Mouse (Mus musculus): ENCODE results near the gene Tfb2m. TPM values are rescaled to one million over a fixed set of nuclear protein-coding genes. Genes with fewer than 3 reads are reported as not detected.
"Not testable (repeated sequence)": the region's sequence is repeated elsewhere in the genome, so short reads cannot be mapped to it uniquely, and the experiment has no call there.

Tfb2m gene
- 32.0 and 33.6 TPM in 2 replicates for polyA plus RNA-seq (2015; fragmentation: Nextera tagmentation; extraction: Ambion mirVana)

DNA sequence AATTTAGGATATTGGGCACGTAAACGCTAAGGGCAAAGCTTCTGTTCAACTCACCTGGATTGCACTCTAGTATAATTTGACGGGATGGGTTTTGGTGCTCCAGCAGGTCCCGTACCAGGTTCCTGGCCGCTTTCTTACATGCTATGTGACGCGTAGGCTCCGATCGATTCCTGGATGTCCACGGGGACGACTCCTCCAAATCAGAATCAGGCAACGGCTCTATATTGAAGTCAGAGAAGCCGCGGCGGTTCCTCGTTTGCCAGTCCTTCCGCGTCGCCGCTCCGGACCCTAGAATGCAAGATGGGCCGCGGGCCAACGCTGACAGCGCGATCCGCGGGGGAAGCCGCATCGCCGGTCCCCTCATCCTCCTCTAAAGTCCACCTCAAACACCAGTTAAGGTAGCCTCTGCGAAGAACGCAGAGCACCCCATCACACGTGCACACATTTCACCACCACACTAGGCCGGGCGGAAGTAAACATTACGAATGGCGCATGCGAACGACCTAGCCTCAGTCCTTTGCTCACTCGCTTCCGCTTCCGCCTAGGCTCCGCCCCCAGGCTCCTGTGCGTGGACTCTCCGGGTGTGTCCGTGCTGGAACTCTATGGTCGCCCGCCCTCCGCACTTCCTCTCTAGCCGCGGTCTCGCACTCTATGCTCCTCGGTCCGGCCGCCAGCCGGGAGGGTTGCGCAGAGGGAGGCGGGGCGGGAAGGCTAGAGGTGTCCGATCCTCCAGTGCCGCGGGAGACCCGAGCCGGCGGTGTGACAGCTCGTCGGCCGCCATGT, at the start of gene Tfb2m, which contains the start of gene Cnst:
Tfb2m (minus strand) TSS at position 500 of the 783 bp plus-strand sequence.
Cnst (plus strand) TSS at position 603 of the 783 bp plus-strand sequence.
- H3K4me1 ChIP-seq (replicated peaks; ENCODE audit: control insufficient read depth, insufficient read depth, low read length) = peaks cover 19% of the 10 kb centered on the region

DNA sequence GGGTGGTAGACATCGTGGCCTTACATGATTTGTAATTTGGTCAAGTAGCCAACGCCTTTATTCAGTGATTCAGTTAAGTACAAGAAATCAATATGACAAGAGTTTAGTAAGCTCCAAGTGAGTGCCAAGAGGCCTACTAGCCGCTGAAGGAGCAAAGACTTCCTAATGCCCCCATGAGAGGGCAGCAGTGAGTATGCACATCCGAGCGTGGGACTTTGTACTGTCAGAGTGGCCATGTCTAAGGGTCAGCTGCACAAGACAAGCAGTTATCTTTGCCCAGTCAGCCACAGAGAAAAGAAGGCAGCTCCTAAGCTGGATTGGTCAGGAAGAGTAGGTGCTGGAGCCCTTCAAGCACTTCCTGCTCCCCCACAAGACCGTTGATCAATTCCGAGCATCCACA, 46.9 kb upstream of the Tfb2m start:
- H3K4me3 ChIP-seq (ENCODE audit: low read length) = no peak overlapping the region
- no peaks in the 10 kb centered on the region for H3K27me3 ChIP-seq (ENCODE audit: control insufficient read depth, insufficient read depth, low read depth, low read length)
- no peaks in the 10 kb centered on the region for H3K36me3 ChIP-seq (ENCODE audit: control insufficient read depth, insufficient read depth, low read length)
- no peaks in the 10 kb centered on the region for H3K4me1 ChIP-seq (replicated peaks; ENCODE audit: control insufficient read depth, insufficient read depth, low read length)
- H3K27ac ChIP-seq (ENCODE audit: low read length) = no peak overlapping the region
- 70% methylated on average over 7 of the region's 7 CpGs for WGBS
- no peaks in the 10 kb centered on the region for H3K9me3 ChIP-seq (ENCODE audit: control insufficient read depth, low read length)
- H3K4me2 ChIP-seq (ENCODE audit: low read depth, low read length) = no peak overlapping the region
- no peak overlapping the region for H3K9ac ChIP-seq (ENCODE audit: low read length)
- ATAC-seq (ENCODE audit: low read depth) = no peak

More for the DNA sequence above, at the start of gene Tfb2m, which contains the start of gene Cnst:
- Histone ChIP-seq H3K4me3 (ENCODE audit: low read length) (peak within 1 kb of the TSS; percentile 85), H3K27ac (ENCODE audit: low read length) (peak within 1 kb of the TSS; percentile 95), H3K4me2 (ENCODE audit: low read depth, low read length) (peak within 1 kb of the TSS; percentile 91), H3K9ac (ENCODE audit: low read length) (peak within 1 kb of the TSS; percentile 85)
- ATAC-seq (ENCODE audit: low read depth) = peak; percentile 99
- WGBS = under 1% methylated on average over 68 of the region's 69 CpGs
- H3K9me3 ChIP-seq (ENCODE audit: control insufficient read depth, low read length); H3K36me3 ChIP-seq (ENCODE audit: control insufficient read depth, insufficient read depth, low read length); H3K27me3 ChIP-seq (ENCODE audit: control insufficient read depth, insufficient read depth, low read depth, low read length): not testable (repeated sequence)

DNA sequence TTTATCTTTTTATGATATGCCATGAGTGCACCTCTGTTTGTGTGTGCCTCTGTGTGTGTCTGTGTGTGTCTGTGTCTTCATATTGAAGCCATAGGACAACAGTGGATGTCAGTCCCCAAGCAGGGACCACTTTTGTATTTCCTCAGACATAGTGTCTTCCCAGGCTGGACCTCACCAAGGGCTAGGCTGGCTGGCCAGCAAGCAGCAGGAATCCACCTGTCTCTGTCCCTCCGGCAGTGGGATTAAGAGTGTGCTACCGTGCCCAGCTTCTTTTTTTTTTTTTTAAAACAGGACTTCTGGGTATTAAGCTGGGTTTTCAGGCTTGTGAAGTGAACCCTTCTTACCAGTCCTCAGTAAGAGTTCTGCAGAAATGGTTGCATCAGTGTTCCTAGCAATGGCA, 46.1 kb upstream of the Tfb2m start:
- H3K9me3 ChIP-seq (ENCODE audit: control insufficient read depth, low read length) = no peaks in the 10 kb centered on the region
- H3K27ac ChIP-seq (ENCODE audit: low read length) = no peak overlapping the region
- no peaks in the 10 kb centered on the region for H3K27me3 ChIP-seq (ENCODE audit: control insufficient read depth, insufficient read depth, low read depth, low read length)
- no peak overlapping the region for H3K9ac ChIP-seq (ENCODE audit: low read length)
- H3K4me3 ChIP-seq (ENCODE audit: low read length) = no peak overlapping the region
- 86% methylated on average over 2 of the region's 2 CpGs for WGBS
- ATAC-seq (ENCODE audit: low read depth) = no peak
- no peaks in the 10 kb centered on the region for H3K4me1 ChIP-seq (replicated peaks; ENCODE audit: control insufficient read depth, insufficient read depth, low read length)
- no peak overlapping the region for H3K4me2 ChIP-seq (ENCODE audit: low read depth, low read length)
- H3K36me3 ChIP-seq (ENCODE audit: control insufficient read depth, insufficient read depth, low read length) = no peaks in the 10 kb centered on the region

DNA sequence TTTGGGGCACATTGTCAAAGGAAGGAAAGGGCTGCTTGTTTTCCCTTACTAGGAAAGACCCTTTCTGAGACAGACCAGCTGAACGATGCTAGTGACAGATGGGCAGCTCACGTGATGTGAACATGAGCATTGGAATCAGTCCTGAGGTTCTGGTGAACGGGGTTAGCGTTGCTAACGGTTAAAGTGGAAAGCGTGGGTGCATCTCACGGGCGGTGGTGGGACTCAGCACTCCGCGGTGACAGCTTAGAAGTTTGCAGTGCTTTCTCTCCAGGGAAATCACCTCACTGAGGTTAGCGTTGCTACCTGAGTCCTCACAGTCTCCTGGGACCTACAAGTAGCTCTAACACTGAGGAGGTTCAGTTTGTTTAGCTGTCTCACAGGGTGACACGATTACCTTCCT, 45.6 kb upstream of the Tfb2m start:
- no peak for ATAC-seq (ENCODE audit: low read depth)
- H3K9ac ChIP-seq (ENCODE audit: low read length) = no peak overlapping the region
- H3K36me3 ChIP-seq (ENCODE audit: control insufficient read depth, insufficient read depth, low read length) = no peaks in the 10 kb centered on the region
- no peaks in the 10 kb centered on the region for H3K4me1 ChIP-seq (replicated peaks; ENCODE audit: control insufficient read depth, insufficient read depth, low read length)
- H3K27me3 ChIP-seq (ENCODE audit: control insufficient read depth, insufficient read depth, low read depth, low read length) = no peaks in the 10 kb centered on the region
- H3K9me3 ChIP-seq (ENCODE audit: control insufficient read depth, low read length) = no peaks in the 10 kb centered on the region
- H3K4me3 ChIP-seq (ENCODE audit: low read length) = no peak overlapping the region
- H3K27ac ChIP-seq (ENCODE audit: low read length) = no peak overlapping the region
- no peak overlapping the region for H3K4me2 ChIP-seq (ENCODE audit: low read depth, low read length)
- WGBS = 79% methylated on average over 12 of the region's 12 CpGs

DNA sequence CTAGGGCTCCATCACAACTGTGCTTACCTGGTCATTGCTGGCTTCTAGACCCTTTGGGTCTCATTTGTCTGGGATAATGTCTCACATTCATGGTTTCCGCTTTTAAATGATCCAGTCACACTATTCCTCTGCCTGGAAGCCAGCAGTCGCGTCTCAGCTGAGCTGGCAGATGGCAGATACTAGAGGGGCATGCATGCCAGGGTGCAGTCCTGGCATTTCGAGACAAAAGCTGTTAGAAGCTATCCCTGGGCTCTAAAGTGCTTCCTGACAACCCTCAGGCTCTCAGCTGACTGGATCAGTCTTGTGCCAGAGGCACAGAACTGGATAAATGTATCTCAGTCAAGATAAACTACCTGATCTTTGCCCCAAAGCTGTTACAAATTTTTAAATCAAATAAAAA, 42.2 kb upstream of the Tfb2m start:
- ATAC-seq (ENCODE audit: low read depth) = no peak
- no peak overlapping the region for H3K4me2 ChIP-seq (ENCODE audit: low read depth, low read length)
- no peaks in the 10 kb centered on the region for H3K27me3 ChIP-seq (ENCODE audit: control insufficient read depth, insufficient read depth, low read depth, low read length)
- no peaks in the 10 kb centered on the region for H3K4me1 ChIP-seq (replicated peaks; ENCODE audit: control insufficient read depth, insufficient read depth, low read length)
- H3K4me3 ChIP-seq (ENCODE audit: low read length) = no peak overlapping the region
- no peaks in the 10 kb centered on the region for H3K9me3 ChIP-seq (ENCODE audit: control insufficient read depth, low read length)
- no peaks in the 10 kb centered on the region for H3K36me3 ChIP-seq (ENCODE audit: control insufficient read depth, insufficient read depth, low read length)
- no peak overlapping the region for H3K27ac ChIP-seq (ENCODE audit: low read length)
- 72% methylated on average over 4 of the region's 4 CpGs for WGBS
- no peak overlapping the region for H3K9ac ChIP-seq (ENCODE audit: low read length)

DNA sequence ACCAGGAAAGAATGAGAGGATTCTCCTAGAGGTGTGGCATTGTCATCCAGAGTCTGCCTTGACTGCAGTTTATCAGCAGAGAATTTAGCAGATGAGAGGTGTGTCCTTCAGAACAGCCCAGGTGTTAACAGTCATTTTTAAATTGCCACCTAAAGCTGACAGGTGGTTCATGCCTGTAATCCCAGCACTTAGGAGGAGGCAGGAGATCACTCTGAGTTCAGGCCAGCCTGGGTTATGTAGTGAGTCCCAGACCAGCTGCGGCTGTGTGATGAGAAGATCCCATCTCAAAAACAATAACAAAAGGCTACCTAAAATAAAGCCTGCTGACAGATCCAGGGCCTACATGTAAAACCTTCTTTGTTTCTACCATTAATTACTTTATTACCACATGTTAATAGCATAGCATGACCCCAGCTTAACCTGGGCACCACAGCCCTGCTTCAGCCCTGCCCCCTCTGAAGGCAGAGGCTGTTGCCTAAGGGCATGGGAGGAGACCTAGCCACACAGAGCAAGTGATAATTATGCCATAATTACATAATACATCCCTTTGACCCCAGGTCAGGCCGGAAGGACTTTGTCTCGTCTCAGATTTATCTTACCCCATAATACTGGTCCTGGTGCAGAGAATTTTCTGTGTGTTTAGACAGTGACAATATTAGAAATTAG, 40.5 kb upstream of the Tfb2m start:
- no peak for ATAC-seq (ENCODE audit: low read depth)
- H3K4me1 ChIP-seq (replicated peaks; ENCODE audit: control insufficient read depth, insufficient read depth, low read length) = no peaks in the 10 kb centered on the region
- H3K27ac ChIP-seq (ENCODE audit: low read length) = no peak overlapping the region

DNA sequence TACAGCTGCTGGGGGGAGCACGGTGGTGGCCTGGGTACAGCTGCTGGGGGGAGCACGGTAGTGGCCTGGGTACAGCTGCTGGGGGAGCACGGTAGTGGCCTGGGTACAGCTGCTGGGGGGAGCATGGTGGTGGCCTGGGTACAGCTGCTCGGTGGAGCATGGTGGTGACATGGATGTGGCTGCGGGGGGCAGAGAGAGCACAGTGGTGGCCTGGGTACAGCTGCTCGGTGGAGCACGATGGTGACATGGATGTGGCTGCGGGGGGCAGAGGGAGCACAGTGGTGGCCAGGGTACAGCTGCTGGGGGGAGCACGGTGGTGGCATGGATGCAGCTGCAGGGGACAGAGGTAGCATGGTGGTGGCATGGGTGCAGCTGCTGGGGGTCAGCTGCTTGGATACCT, 39.6 kb upstream of the Tfb2m start:
- no peak overlapping the region for H3K4me2 ChIP-seq (ENCODE audit: low read depth, low read length)
- no peaks in the 10 kb centered on the region for H3K36me3 ChIP-seq (ENCODE audit: control insufficient read depth, insufficient read depth, low read length)
- no peaks in the 10 kb centered on the region for H3K9me3 ChIP-seq (ENCODE audit: control insufficient read depth, low read length)
- H3K9ac ChIP-seq (ENCODE audit: low read length) = no peak overlapping the region
- H3K27ac ChIP-seq (ENCODE audit: low read length) = no peak overlapping the region
- H3K4me1 ChIP-seq (replicated peaks; ENCODE audit: control insufficient read depth, insufficient read depth, low read length) = no peaks in the 10 kb centered on the region
- H3K27me3 ChIP-seq (ENCODE audit: control insufficient read depth, insufficient read depth, low read depth, low read length) = no peaks in the 10 kb centered on the region
- no peak for ATAC-seq (ENCODE audit: low read depth)
- WGBS = 88% methylated on average over 9 of the region's 9 CpGs
- H3K4me3 ChIP-seq (ENCODE audit: low read length) = no peak overlapping the region

More for the DNA sequence above, 40.5 kb upstream of the Tfb2m start:
- 55% methylated on average over 3 of the region's 3 CpGs for WGBS
- no peak overlapping the region for H3K9ac ChIP-seq (ENCODE audit: low read length)
- no peak overlapping the region for H3K4me2 ChIP-seq (ENCODE audit: low read depth, low read length)
- no peak overlapping the region for H3K4me3 ChIP-seq (ENCODE audit: low read length)
- no peaks in the 10 kb centered on the region for H3K36me3 ChIP-seq (ENCODE audit: control insufficient read depth, insufficient read depth, low read length)
- no peaks in the 10 kb centered on the region for H3K27me3 ChIP-seq (ENCODE audit: control insufficient read depth, insufficient read depth, low read depth, low read length)
- no peaks in the 10 kb centered on the region for H3K9me3 ChIP-seq (ENCODE audit: control insufficient read depth, low read length)

DNA sequence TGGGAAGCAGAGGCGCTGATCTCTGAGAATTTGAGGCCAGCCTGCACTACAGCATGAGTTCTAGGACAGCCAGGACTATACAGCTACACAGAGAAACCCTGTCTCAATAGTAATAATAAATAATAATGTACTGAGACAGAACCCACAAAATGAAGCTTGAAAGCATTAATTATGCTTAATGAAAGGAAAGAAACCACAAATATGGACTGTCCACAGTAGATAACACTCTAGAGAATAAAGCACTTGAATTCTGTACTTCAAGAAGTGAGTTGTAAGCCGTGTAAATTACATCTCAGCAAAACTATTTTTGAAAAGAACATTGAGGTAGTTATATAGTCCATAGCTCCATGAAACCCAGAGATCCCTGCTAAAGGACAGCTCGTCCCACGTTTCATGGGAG, 38.2 kb upstream of the Tfb2m start:
- no peak overlapping the region for H3K9ac ChIP-seq (ENCODE audit: low read length)
- no peaks in the 10 kb centered on the region for H3K9me3 ChIP-seq (ENCODE audit: control insufficient read depth, low read length)
- no peak overlapping the region for H3K4me2 ChIP-seq (ENCODE audit: low read depth, low read length)
- no peaks in the 10 kb centered on the region for H3K4me1 ChIP-seq (replicated peaks; ENCODE audit: control insufficient read depth, insufficient read depth, low read length)
- H3K27ac ChIP-seq (ENCODE audit: low read length) = no peak overlapping the region
- WGBS = 79% methylated on average over 4 of the region's 4 CpGs
- H3K27me3 ChIP-seq (ENCODE audit: control insufficient read depth, insufficient read depth, low read depth, low read length) = no peaks in the 10 kb centered on the region
- no peak for ATAC-seq (ENCODE audit: low read depth)
- peaks cover 7% of the 10 kb centered on the region; the same call in 1 of the 2 replicates for H3K36me3 ChIP-seq (ENCODE audit: control insufficient read depth, insufficient read depth, low read length)
- H3K4me3 ChIP-seq (ENCODE audit: low read length) = no peak overlapping the region

DNA sequence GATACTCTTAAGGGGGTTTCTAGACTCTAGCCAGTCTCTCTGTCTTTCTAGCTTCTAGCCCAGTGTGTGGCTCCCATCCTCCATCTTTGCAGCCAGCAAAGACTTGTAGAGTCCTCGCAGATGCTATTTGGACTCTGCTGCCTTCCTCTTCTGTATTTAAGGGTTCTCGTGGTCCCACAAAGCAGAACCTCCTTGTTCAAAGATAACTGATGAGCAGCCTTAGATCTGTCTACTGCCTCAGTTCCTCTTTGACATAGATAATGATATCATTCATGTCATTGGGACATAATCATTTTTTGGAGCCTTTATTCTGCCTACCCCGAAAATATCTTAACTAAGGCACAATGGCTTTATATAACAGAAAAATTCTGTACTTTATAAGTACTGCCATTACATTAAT, 37.0 kb upstream of the Tfb2m start:
- H3K4me1 ChIP-seq (replicated peaks; ENCODE audit: control insufficient read depth, insufficient read depth, low read length) = no peaks in the 10 kb centered on the region; the same call in 1 of the 2 replicates
- 79% methylated on average over 3 of the region's 3 CpGs for WGBS

More for the DNA sequence above, 37.0 kb upstream of the Tfb2m start:
- Histone ChIP-seq H3K27ac (ENCODE audit: low read length) (no peak overlapping the region), H3K4me3 (ENCODE audit: low read length) (no peak overlapping the region), H3K9ac (ENCODE audit: low read length) (no peak overlapping the region), H3K9me3 (ENCODE audit: control insufficient read depth, low read length) (no peaks in the 10 kb centered on the region), H3K36me3 (ENCODE audit: control insufficient read depth, insufficient read depth, low read length) (peaks cover 7% of the 10 kb centered on the region; the same call in 1 of the 2 replicates), H3K4me2 (ENCODE audit: low read depth, low read length) (no peak overlapping the region), H3K27me3 (ENCODE audit: control insufficient read depth, insufficient read depth, low read depth, low read length) (no peaks in the 10 kb centered on the region)
- no peak for ATAC-seq (ENCODE audit: low read depth)

All from lung, embryonic 16.5 days (tissue).